Mouse (Mus musculus) heart, adult 2 months (tissue): ENCODE results near the gene Ugt1a5.
"Not testable (repeated sequence)": the region's sequence is repeated elsewhere in the genome, so short reads cannot be mapped to it uniquely, and the experiment has no call there.

ENCODE experiments used
- CTCF ChIP-seq: fragments of 200-600 bp; IDR thresholded peaks from 2 replicates; pipeline ENCODE4 v1.8.1; 2022; ENCODE audit warnings: antibody characterized with exemption, mild to moderate bottlenecking, moderate library complexity
- EP300 ChIP-seq: fragments of 200-500 bp; IDR thresholded peaks from 2 replicates; pipeline ENCODE4 v1.6.1; 2011; ENCODE audit warnings: low read depth, low read length, control low read depth; ENCODE audit not compliant: insufficient read depth
- POLR2A ChIP-seq: fragments of 200-500 bp; IDR thresholded peaks from 2 replicates; pipeline ENCODE4 v1.6.1; 2011; ENCODE audit warnings: mild to moderate bottlenecking, low read depth, low read length, control low read depth; ENCODE audit not compliant: insufficient read depth

GRCm38 (mm10) chr1:88150133-88150532 is 15.7 kb upstream of the Ugt1a5 start:
- TF ChIP-seq CTCF, POLR2A, EP300: not testable (repeated sequence)
